Mouse (Mus musculus): Measurements from ENCODE around the gene Atxn1. TPM values are rescaled to one million over a fixed set of nuclear protein-coding genes. Genes with fewer than 3 reads are reported as not detected.

Atxn1 gene
- total and polyA plus RNA-seq, 3 experiments, result 8.0 to 13.1 (median 9.7) TPM

- Histone ChIP-seq H3K79me2 (replicated peaks; ENCODE audit: control insufficient read depth, extremely low read depth, insufficient read depth, poor library complexity, severe bottlenecking) (no peaks in the 10 kb centered on the region), H3K27me3 (replicated peaks) (no peaks in the 10 kb centered on the region), H3K36me3 (replicated peaks in 1 of 2; ENCODE audit: control insufficient read depth in 1 of 2, insufficient read depth in 1 of 2, low read length in 1 of 2) (peaks cover 17 to 74% of the 10 kb centered on the region in 2 experiments), H3K4me3 (replicated peaks in 1 of 3; ENCODE audit: low read depth in 2 of 3, low read length in 2 of 3, poor library complexity in 1 of 3) (no peak overlapping the region), H3K9ac (ENCODE audit: insufficient read depth, low read depth) (no peak overlapping the region), H3K9me3 (replicated peaks; ENCODE audit: low read length) (no peaks in the 10 kb centered on the region), H3K4me2 (ENCODE audit: insufficient read depth, low read depth, poor library complexity, severe bottlenecking) (no peak overlapping the region), H3K4me1 (ENCODE audit: control insufficient read depth in 1 of 2, insufficient read depth in 2 of 2) (peaks cover 17 to 49% of the 10 kb centered on the region in 2 experiments), H3K27ac (ENCODE audit: insufficient read depth, low read depth) (no peak overlapping the region)
- dilution Hi-C loops (cut with MboI; ENCODE audit: extremely low pct_ligation_motif_present, extremely low pct_unique_long_range_greater_than_20kb, low sequenced_read_pairs), result no loop called here
- TF ChIP-seq ETS1 (conservative IDR thresholded peaks at IDR 0.05; ENCODE audit: low read depth, low read length) (peak; percentile 71), BHLHE40 (IDR thresholded peaks at IDR 0.05; ENCODE audit: low read depth, low read length) (peak; percentile 23; the same call in 1 of the 2 replicates), USF2 (conservative IDR thresholded peaks at IDR 0.05; ENCODE audit: low read depth, low read length) (no peak), MEF2A (IDR thresholded peaks at IDR 0.05; ENCODE audit: borderline replicate concordance, low read depth, low read length) (peak; percentile 87), RCOR1 (conservative IDR thresholded peaks at IDR 0.05; ENCODE audit: low read depth, low read length) (no peak), USF1 (IDR thresholded peaks at IDR 0.05; ENCODE audit: low read depth, low read length) (no peak)
- DNase-seq (ENCODE audit: extremely low read depth), result peak; percentile 86
- in situ Hi-C loops (cut with MboI; ENCODE audit: low pct_ligation_motif_present, low pct_unique_long_range_greater_than_20kb, low sequenced_read_pairs), result no loop called here
Measured at GRCm38 (mm10) chr13:45614762-45615161, 350.0 kb downstream of the Atxn1 start.

GRCm38 (mm10) chr13:45613346-45613745 is 351.5 kb downstream of the Atxn1 start:
- H3K4me2 ChIP-seq (ENCODE audit: insufficient read depth, low read depth, poor library complexity, severe bottlenecking), result no peak overlapping the region
- in situ Hi-C loops (cut with MboI; ENCODE audit: low pct_ligation_motif_present, low pct_unique_long_range_greater_than_20kb, low sequenced_read_pairs), result no loop called here
- H3K4me1 ChIP-seq (ENCODE audit: control insufficient read depth in 1 of 2, insufficient read depth in 2 of 2), result peaks cover 17 to 49% of the 10 kb centered on the region in 2 experiments
- peak; percentile 62 for DNase-seq (ENCODE audit: extremely low read depth)
- H3K36me3 ChIP-seq (replicated peaks in 1 of 2; ENCODE audit: control insufficient read depth in 1 of 2, insufficient read depth in 1 of 2, low read length in 1 of 2), result peaks cover 15 to 72% of the 10 kb centered on the region in 2 experiments
- H3K9ac ChIP-seq (ENCODE audit: insufficient read depth, low read depth), result no peak overlapping the region
- peaks cover 7% of the 10 kb centered on the region for H3K9me3 ChIP-seq (replicated peaks; ENCODE audit: low read length)
- H3K4me3 ChIP-seq (replicated peaks in 1 of 3; ENCODE audit: low read depth in 2 of 3, low read length in 2 of 3, poor library complexity in 1 of 3), result no peak overlapping the region
- H3K27me3 ChIP-seq (replicated peaks), result no peaks in the 10 kb centered on the region
- no peaks in the 10 kb centered on the region; the same call in 1 of the 2 replicates for H3K79me2 ChIP-seq (replicated peaks; ENCODE audit: control insufficient read depth, extremely low read depth, insufficient read depth, poor library complexity, severe bottlenecking)
- dilution Hi-C loops (cut with MboI; ENCODE audit: extremely low pct_ligation_motif_present, extremely low pct_unique_long_range_greater_than_20kb, low sequenced_read_pairs), result no loop called here
- H3K27ac ChIP-seq (ENCODE audit: insufficient read depth, low read depth), result no peak overlapping the region
- no peak for TF ChIP-seq ZKSCAN1 (IDR thresholded peaks at IDR 0.05; ENCODE audit: borderline replicate concordance, low read depth, low read length)
- TF ChIP-seq CTCF (conservative IDR thresholded peaks at IDR 0.05 in 1 of 2, IDR thresholded peaks at IDR 0.05 in 1 of 2; ENCODE audit: low read depth in 2 of 2, low read length in 2 of 2), result peak; percentile 65 to 70
- no peak for TF ChIP-seq KAT2A (IDR thresholded peaks at IDR 0.05; ENCODE audit: insufficient replicate concordance, low read length)
- no peak for TF ChIP-seq POLR2AphosphoS2 (IDR thresholded peaks at IDR 0.05; ENCODE audit: low read depth, low read length)
- TF ChIP-seq TBP (conservative IDR thresholded peaks at IDR 0.05; ENCODE audit: low read depth, low read length), result no peak
- TF ChIP-seq SMC3 (IDR thresholded peaks at IDR 0.05; ENCODE audit: low read depth, low read length), result peak; percentile 59
- TF ChIP-seq BHLHE40 (IDR thresholded peaks at IDR 0.05; ENCODE audit: low read depth, low read length), result no peak
- TF ChIP-seq RAD21 (IDR thresholded peaks at IDR 0.05; ENCODE audit: low read depth, low read length), result peak; percentile 62
- TF ChIP-seq EP300 (IDR thresholded peaks at IDR 0.05; ENCODE audit: low read length), result no peak
- TF ChIP-seq CHD2 (IDR thresholded peaks at IDR 0.05; ENCODE audit: low read length), result no peak
- no peak for TF ChIP-seq E2F4 (IDR thresholded peaks at IDR 0.05; ENCODE audit: insufficient replicate concordance, low read depth, low read length)
- no peak for TF ChIP-seq MYC (IDR thresholded peaks at IDR 0.05; ENCODE audit: low read depth, low read length)
- TF ChIP-seq ELF1 (IDR thresholded peaks at IDR 0.05; ENCODE audit: low read depth, low read length), result no peak
